Mouse (Mus musculus) cerebellum, postnatal 10 days (tissue): ENCODE data around the gene Pds5b.
"Not testable (repeated sequence)": the region's sequence is repeated elsewhere in the genome, so short reads cannot be mapped to it uniquely, and the experiment has no call there.

Experiments used
- DNase-seq, 2 experiments: peaks; one replicate each; pipeline ENCODE4 v3.0.0; 2021; ENCODE audit warnings: mixed read lengths in 2 of 2

Gene Pds5b

DNA sequence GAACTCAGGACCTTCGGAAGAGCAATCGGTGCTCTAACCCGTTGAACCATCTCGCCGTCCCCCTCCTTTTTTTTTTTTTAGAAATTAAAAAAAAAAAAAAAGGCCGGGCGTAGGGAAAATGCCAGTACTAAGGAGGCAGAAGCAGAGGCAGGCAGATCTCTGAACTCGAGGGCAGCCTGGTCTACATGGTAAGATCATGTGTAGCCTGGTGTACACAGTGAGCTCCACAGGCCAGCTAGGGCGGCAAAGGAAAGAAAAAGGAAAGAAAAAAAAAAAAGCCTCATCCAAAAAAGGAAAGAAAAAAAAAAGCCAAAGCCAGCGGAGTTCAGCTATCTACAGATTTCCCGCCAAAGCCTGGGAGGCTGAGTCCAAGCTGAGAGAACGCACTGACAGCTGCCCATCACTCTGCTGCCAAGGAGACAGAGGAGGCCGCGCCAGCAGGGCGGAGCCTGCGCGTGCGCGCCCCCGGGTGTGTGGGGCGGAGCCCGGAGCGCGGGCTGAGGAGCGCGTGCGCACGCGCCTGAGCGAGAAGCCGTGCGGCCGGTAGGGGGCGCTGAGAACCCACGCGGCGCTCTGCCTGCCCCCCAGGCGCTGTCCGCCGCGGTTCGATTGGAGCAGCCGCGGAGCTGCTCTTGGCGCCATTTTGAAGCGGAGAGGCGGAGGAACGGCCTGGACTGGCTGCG is at the start of gene Pds5b:
Pds5b (plus strand) TSS at position 587 of the 683 bp plus-strand sequence.
- peak; percentile 98 to 99 for DNase-seq

DNA sequence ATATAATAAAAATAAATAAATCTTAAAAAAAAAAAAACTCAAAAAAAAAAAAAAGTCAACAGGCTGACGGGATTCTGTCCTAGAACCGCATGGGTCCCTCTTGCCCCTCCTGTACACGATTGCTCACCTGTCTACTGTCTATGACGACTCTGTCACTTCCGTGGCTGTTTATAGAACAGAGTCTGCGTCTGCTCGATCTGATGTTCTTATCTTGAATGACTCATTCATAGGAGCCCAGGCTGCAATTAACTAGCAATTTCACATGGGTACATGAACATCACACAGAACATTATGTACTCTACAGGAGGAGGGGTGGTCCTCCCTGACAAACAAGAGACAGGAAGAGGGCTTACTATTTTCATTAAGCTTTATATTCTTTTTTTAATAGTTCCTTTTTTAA is 48.0 kb upstream of the Pds5b start:
- no peak for DNase-seq

DNA sequence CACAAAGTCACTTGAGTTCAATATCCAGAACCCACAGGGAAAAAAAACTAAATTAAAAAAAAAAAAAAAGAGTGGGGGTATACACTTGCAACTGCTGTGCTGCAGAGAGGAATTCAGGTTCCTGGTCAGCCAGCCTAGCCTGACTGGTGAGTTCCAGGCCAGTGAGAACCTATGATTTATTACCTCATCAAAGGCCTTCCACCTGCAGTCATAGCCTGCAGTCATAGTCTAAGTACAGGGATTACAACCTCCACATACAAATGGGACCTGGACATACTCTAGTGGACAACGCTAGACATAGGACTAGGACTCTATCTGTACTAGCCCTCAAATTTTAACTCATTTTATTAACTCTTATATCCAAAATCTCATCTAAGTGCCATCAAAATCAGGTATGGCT is 44.3 kb upstream of the Pds5b start:
- DNase-seq, result no peak

DNA sequence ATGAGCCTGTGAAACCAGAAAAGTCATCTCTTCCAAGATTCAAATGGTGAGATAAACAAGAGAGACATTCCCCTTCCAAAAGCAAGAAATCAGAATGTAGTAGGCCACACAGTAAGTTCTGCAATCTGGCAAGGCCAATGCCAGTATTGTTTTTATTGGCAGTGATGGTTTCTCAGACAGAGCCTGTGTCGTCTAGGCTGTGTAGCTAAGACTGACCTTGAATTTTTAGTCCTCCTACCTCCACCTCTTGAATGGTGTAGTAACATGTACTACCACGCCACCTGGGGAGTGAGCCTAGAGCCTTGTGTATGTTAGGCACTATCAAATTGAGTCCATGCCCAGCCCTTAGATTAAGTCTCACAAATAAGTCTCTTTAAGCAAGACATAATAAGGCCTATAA is 43.8 kb upstream of the Pds5b start:
- DNase-seq, result no peak

DNA sequence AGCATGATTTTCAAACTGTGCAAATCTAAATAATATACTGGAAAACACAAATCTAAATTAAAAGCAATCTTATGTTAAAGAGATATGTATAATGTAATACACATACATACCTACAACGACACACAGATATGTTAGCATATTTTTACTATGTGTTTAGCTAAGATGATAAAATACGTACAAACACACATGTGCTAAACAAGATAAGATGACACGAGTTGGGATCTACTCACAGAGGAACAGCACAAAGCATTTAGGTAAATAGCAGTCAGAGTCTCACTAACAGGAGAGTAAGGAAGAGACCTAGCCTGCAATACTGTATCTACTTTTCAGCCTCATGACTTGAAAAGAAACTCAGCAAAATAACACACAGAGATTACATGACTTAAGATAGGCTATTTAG is 32.1 kb upstream of the Pds5b start:
- no peak for DNase-seq

DNA sequence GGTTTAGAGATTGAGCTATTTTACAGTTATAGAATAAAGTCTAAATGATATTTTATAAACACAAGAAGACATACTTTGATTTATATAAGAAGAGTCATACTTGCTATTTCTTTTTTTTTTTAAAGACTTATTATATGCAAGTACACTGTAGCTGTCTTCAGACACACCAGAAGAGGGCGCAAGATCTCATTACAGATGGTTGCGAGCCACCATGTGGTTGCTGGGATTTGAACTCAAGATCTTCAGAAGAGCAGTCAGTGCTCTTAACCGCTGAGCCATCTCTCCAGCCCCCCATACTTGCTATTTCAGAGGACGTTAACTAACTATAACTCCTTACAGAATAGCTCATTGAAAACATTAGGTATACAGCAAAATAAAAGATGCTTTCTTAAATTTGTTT is 30.1 kb upstream of the Pds5b start:
- DNase-seq, result not testable (repeated sequence)

DNA sequence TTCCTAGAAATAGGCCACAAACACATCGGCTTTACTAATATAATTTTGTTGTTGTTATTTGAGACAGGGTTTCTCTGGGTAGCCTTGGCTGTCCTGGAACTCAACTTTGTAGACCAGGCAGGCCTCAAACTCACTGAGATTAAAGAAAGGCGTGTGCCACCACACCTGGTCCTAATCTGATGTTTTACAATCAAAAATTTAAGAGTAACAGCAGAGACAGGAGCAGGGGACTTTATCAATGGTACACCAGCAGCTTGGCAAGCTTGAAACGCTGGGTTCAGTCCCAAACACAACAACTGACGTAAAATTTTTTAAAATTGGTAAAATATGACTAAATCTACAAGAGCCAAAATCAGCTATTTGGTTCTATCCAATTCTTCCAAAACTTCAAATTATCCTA is 28.6 kb upstream of the Pds5b start:
- DNase-seq, result no peak

DNA sequence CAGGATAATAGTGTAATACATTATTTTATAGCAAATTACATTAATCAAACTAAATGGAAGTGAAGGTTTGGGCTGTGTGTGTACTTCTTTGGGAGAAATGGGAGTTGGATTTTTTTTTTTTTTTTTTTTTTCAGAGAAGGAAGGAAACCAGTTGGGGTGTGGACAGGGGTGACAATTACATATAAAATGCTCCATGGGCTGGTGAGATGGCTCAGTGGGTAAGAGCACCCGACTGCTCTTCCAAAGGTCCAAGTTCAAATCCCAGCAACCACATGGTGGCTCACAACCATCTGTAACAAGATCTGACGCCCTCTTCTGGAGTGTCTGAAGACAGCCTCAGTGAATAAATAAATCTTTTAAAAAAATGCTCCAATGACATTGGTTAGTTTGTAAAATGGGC is 21.0 kb upstream of the Pds5b start:
- no peak for DNase-seq

DNA sequence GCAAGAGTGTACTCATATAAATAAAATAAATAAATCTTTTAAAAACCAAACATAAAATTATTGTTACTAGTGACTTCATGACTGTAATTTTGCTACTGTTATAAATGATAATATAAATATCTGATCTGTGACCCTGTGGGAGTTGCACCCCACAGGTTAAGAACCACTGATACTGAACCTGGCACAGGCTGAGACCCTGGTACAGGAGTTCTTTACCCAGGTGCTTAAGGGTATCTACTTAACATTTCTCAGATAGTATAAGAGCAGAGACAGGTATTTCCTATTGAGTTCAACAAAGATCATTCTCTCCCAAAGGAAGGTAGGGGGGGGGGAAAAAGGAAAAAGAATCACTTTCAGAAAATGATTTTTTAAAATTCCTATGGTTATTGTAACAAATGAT is 19.0 kb upstream of the Pds5b start:
- DNase-seq, result no peak

DNA sequence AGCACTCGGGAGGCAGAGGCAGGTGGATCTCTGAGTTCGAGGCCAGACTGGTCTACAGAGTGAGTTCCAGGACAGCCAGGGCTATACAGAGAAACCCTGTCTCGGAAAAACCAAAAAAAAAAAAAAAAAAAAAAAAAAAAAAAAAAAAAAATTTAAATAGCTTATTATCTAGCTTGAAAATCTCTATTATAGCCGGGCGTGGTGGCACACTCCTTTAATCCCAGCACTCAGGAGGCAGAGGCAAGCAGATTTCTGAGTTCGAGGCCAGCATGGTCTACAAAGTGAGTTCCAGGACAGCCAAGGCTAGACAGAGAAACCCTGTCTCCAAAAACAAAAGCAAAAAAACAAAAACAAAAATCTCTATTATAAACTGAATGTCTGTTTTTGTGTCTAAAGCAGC is 14.1 kb upstream of the Pds5b start:
- DNase-seq, result not testable (repeated sequence)

DNA sequence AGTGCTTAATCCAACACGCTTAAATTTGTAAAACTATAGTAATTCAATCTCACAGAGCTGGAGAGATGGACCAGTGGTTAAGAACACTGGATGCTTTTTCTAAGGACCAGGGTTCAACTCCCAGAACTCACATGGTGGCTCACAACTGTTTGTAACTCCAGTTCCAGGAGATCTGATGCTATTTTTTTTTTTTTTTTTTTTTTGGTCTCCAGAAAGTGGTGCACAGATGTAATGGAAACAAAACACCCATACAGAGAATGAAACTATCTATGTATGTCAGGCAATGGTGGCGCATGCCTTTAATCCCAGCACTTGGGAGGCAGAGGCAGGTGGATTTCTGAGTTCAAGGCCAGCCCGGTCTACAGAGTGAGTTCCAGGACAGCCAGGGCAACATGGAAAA is 13.2 kb upstream of the Pds5b start:
- DNase-seq, result not testable (repeated sequence)

DNA sequence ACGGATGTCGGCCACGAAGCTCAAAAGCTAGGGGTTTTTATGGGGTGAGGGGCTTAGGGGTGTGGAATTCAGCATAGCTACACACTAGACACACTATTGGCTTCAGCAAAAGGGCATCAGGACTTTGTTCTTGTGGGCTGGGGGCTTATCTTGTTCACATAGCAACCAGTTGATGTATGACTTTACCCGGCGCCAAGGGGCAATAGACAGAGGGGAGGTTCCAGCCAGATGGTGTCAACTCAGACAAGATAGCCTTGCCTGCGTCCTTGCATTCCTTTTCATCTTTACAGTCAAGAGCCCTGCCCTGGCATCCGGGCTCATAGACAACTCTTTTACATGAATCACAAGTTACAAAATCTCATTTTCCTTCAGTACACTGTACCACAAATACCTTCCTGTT is 9.6 kb upstream of the Pds5b start:
- DNase-seq, result not testable (repeated sequence)

DNA sequence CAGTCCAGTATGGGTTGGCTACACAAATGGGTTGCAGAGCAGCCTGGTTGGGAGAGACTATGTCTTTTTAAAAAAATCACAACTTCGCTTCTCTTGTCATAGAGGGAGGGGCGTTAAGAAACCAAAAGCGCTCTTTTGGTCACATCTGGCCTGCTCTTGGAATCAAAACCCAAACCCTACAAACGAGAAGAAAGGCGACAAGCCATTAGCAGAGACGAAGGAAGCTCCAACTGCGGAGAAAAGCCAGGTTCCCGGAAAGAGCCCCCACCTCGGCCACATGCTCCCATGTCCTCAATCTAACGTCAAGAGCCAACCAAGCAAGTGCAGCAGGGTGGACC is 8.8 kb upstream of the Pds5b start:
- no peak for DNase-seq

DNA sequence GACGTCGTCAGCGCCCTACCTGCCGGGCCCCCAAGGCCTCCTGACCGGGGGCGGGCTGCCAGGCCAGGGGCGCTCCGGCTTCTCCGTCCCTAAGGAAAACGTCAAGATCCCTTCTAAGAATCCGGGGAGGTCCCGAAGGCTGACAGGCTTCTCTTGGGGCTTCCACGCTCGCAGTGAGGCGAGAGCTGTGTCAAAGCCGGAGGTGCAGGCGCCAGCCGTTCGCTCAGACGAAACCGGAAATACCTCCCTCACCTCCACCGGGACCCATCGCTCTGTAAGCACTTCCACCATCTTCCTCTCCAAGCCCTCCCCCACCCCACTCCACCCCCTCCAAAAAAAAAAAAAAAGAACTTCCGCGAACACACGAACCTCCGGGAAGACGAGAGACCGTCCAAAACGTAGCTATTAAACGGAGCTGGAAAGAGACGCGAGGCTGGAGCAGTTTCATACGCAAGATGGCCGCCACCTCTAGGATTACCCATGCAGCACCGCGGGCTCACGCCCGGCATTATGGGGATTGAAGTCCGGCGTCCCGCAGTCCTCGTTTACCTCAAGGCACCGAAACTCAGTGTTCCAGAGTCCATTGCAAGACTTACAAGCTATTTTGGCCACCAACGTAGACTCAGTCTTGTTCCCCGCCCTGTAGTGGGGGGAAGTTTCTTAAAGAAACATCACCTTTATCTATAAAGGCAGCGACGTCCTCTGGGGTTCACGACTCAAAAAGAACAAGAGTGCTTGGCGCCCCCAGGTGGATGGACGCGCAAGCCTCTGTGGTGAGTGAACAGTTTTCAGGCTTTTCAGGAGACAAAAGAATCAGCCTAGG is 8.2 kb upstream of the Pds5b start:
- peak; percentile 97 for DNase-seq

DNA sequence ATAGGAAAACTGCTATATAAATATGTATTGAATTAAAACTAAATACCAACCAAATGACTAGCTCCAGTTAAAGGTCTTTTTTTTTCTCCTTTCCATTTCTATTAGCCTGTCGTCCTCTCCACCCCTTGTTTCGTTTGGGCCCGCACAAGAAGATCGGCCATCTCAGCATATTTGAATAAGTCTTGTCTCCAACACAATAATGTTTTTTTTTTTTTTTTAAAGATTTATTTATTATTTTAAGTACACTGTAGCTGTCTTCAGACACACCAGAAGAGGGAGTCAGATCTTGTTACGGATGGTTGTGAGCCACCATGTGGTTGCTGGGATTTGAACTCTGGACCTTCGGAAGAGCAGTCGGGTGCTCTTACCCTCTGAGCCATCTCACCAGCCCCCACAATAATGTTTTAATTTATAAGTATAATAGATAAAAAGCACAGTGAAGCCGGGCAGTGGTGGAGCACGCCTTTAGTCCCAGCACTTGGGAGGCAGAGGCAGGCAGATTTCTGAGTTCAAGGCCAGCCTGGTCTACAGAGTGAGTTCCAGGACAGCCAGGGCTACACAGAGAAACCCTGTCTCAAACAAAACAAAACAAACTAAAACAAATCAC is 7.3 kb upstream of the Pds5b start, which contains the start of gene N4bp2l2:
N4bp2l2 (minus strand) TSS at position 51 of the 607 bp plus-strand sequence.
- not testable (repeated sequence) for DNase-seq

DNA sequence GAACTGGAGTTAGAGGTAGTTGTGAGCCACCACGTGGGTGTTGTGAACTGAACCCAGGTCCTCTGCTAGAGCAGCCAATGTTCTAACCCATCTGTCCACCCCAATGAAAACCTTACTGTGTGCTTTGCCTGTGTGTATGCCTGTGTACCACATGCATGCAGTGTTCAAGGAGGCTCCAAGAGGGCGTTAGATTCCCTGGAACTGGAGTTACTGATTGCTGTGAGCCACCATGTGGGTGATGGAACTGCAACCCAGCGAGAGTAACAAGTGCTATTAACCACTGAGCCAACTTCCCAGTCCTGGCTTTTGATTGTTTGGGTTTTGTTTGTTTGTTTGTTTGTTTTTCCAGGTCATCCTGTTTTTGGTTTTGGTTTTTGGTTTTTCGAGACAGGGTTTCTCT is 4.8 kb upstream of the Pds5b start:
- DNase-seq, result no peak

DNA sequence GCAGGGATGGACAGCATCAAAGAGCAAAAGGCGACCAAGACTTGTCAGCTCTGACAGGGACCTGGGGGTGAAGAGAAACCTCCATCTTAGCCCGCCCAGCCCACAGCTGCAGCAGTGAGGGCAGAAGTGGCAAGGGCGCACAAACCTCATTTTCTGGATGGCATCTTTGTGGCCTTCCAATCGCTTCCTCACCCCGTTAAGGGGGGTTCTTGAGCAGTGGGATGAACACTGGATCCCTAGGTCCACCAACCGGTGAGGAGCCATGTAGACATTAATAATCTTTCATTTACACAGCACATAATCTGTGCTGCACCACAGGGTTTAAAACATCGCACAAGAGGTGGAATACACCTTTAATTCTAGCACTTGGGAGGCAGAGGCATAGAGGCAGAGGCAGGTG is 1.2 kb upstream of the Pds5b start:
- DNase-seq, result no peak

DNA sequence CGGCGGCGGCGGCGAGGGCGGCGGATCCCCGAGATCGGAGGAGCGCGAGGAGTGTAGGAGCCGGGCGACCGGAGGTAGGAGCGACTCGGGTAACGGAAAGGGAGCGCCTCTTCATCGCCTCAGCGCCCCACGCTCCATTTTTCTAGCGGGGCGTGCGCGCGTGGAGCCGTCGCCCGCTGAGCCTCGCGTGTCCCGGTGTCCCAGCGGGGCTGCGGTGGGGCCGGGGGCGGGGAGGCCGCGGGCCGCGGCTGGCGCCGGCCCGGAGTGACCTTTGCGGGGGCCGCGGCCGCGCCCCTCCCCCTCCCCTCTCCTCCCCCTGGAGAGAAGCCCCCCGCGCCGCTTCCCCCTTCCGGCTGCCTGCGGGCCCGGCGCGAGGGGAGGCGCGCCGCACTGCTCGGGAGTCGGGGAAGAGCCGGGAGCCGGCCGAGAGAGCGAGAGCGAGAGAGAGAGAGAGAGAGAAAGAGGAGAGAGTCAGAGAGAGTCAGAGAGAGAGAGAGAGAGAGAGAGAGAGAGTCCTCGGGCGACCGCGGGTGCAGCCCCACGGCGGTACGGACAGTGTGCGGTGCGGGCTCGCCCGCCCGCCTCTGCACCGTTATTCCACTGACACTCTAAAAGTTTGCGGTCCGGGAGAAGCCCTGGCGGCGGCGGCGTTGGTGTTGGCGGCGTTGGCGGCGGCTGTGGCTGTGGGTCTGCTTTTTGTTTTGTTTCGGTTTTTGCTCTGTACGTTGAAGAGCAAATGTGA is 512 bp downstream of the Pds5b start:
- peak in 1 of 2 experiments; percentile 52 for DNase-seq

DNA sequence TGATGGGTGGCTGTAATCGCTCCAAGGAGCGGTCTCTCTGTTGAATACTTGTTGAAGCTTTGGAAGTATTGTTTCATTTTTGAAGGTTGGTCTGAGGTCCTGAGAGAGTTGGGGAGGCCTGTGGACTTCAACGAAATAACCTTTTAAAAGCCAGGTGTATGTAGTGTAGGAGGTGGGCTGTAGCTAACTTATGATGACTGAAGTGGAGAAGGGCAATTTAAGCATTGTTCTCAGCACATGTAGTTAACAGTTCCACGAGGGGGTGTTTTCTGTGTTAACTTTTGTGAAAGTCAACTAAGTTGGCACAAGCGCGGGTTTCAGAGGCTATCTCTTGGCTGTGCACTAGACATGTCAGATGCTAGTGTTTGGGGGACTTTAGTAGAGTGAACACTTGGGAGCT is 1.3 kb downstream of the Pds5b start:
- DNase-seq, result peak; percentile 12 to 15

DNA sequence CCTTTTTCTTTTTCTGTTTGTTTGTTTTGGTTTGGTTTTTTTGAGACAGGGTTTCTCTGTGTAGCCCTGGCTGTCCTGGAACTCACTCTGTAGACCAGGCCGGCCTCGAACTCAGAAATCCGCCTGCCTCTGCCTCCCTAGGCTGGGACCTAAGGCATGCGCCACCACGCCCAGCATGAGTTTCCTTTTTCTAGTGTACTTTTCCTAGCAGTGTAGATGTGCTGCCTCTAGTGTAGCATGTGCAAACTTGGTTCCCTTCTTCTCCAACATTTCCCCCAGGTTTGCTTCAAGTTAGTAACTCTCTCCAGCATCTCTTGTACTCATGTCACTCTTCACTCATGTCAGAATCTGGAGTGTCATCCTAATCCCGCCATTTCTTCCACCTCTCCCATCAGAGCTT is 9.3 kb downstream of the Pds5b start:
- not testable (repeated sequence) for DNase-seq

DNA sequence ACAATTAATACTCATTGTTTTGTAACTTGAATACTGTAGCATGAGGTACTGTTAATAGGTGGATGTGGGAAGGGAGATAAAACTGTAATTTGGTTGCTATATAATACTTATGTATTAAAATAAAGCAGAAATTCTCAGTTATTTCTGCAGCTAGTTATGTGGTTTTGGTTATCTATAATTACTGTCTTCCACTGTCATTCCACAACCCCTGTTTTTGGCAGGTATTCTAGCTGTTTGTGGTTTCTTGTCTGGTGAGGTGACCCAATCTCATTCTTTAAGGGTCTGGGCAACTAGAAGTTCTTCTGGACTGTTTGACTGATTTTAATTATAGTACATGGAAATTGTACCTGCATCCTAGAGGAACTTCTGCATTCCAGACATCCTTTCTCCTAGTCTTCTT is 17.1 kb downstream of the Pds5b start:
- DNase-seq, result no peak

DNA sequence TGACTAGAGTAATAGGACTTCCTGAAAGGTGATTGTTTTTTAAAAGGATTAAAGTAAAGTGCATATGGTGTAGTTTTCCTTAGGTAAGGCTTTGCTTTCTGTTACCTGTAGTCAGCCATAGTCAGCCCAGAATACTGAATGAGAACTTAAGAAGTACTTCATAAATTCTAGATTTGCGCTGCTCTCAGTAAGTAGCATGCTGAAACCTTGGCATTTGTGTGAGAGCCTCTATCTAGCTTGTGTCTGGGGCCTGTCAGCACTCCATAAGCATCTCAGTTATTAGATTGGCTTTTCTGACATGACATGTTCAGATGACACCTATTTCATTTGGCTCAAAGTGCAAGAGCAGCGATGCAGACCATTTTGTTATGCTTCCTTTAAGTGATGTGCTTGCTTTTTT is 19.7 kb downstream of the Pds5b start:
- DNase-seq, result no peak

DNA sequence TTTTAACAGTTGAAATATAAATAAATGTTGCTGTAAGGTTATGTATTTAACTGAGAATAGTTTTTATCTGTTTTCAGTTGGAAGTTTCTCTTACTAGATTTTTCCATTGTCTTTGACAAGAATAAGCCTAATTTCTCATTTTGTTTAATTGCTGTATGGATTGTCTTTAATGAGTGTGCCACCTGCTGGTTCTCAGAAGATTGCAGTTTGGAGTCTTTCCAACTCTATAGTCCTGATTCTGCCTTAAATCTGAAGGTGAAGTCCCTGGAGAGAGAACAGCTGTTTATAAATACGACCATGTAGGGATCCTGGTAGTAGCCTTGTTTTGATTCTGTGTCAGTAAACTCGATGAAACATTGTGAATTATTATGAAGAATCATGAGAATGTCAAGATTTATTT is 29.2 kb downstream of the Pds5b start:
- peak; percentile 49 to 73 for DNase-seq
